Mouse (Mus musculus) kidney, adult 2 months (tissue): ENCODE measurements around the gene Hist1h1d.

Experiments
- CTCF ChIP-seq: fragments of 200-500 bp; conservative IDR thresholded peaks from 2 replicates; pipeline ENCODE4 v1.5.1; 2011; ENCODE audit warnings: low read depth, mild to moderate bottlenecking, control low read depth, low read length, moderate library complexity, mixed read lengths; ENCODE audit not compliant: insufficient read depth, insufficient read length
- POLR2A ChIP-seq: fragments of 200-500 bp; IDR thresholded peaks from one replicate; pipeline ENCODE4 v1.6.1; 2011; ENCODE audit warnings: low read depth, low read length, control low read depth

GRCm38 (mm10) chr13:23541497-23541896 is 11.6 kb upstream of the Hist1h1d start:
- TF ChIP-seq POLR2A (no peak), CTCF (no peak)
